Mouse (Mus musculus): ENCODE results near the gene Gtf2i. TPM values are rescaled to one million over a fixed set of nuclear protein-coding genes. Genes with fewer than 3 reads are reported as not detected.
A peak's percentile ranks its signal among the peaks of the same experiment; 100 is the strongest.

Gene Gtf2i
- polyA plus RNA-seq, 2 experiments from 2014 or later = 71.1 to 90.5 TPM

DNA sequence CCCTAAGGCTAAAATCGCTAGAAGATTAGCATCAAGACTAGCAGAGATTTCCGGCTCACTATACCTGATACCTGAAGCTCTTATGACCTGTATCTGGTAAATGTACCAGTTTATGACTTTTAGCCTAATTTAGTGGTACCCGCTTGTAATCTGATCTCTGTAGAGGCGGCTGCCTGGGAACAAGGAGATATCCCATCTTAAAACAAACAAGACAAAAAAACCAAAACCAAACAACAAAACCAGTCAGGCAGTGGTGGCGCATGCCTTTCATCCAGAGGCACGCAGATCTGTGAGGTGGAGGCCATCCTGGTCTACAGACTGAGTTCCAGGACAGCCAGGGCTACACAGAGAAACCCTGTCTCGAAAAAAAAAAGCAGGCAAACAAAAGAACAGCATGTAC lies 7.1 kb upstream of the Gtf2i start:
- ATAC-seq = no peak

DNA sequence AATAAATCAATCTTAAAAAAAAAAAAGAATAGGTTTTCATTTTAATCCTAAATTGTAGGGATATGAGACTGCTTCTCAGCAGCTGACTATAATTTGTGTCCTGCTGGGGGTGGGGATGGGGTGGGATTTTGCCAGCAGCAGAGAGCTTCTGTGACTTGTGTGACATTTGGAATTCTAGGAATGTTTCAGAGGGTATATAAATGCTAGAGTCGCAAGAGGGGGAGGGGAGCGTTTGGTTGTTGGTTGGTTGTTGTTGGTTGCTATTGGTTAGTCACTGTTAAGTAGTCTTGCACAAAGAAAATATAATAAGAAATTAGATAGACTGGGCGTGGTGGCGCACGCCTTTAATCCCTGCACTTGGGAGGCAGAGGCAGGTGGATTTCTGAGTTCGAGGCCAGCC lies 4.3 kb upstream of the Gtf2i start:
- ATAC-seq = no peak

DNA sequence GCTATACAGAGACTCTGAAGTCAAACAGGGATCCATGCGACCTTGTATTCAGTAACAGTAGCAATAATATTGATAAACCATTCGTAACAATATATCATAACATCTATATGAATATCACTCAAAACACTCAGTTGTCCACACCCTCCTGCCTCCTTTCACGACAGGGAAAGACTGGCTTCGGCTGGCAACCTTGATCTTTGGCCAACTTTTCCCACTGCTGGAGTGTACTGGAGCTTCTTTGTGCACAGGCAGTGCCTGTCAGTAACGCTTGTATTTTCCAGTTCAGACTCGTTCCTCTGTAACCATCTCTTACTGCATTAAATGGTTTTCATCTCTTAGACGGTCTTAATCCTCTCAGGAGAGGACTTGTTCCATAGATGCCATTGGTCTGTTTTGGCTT lies 2.2 kb upstream of the Gtf2i start:
- no peak for ATAC-seq

DNA sequence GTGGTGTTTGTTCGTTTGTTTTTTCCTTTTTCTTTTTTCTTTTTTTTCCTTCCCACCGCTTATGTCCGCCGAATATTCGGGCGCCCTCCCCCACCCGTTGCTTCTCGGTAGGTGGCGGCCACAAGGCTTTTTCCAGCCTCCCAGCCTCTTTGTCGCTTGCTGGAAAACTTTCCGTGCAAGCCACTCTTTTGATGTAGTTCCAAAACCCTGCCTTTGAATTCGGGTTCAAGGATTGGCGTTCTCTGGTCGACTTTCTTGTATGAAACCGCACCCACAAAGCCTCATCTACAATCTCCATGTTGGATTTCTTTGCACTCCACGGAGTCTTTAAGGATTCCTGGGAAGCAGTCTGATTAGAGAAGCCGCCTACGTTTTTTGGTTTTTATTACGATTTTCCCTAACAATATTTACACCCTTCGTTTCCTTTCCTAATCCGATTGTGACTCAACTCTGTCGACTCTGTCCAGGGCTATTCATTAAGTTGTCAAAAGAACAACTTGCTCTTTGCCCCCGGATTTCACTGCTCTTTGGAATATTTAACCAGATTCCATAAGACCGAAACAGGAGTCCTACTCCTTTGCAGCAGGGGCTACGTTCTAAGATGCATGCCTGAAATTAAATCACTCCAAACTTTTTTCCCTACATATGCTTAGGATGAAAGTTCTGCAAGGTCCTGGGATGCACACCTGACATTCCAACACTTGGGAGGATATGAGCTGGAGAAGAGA lies 1.2 kb upstream of the Gtf2i start:
- no peak for ATAC-seq

DNA sequence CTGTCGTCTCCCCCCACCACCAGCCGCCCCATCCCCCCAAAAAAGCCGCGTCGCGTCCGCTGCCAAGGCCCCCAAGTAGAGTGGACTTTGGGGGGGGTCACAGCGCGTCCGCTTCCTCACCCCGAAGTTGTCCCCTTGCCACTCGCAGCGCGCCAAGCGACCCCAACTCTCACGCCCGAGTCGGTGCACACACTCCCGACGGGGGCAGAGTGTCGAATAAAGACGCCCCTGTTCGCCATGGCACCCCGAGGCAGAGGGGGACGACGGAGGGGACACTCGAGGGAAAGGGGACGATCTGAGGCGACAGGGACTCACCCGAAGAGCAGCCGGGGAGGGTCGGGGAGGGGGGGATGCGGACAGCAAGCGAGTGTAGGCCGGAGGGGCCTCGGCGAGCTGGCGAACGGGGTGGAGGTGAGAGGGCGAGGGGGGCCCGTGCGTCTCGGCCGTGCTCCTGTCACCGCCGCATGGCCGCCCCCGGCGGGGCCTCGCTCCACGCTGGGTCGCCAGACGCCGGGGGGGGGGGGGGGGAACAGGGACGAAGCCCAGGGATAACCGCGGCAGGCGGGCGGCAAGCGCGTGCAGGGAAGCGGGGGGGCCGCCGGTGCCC lies 389 bp downstream of the Gtf2i start:
- no peak for ATAC-seq

DNA sequence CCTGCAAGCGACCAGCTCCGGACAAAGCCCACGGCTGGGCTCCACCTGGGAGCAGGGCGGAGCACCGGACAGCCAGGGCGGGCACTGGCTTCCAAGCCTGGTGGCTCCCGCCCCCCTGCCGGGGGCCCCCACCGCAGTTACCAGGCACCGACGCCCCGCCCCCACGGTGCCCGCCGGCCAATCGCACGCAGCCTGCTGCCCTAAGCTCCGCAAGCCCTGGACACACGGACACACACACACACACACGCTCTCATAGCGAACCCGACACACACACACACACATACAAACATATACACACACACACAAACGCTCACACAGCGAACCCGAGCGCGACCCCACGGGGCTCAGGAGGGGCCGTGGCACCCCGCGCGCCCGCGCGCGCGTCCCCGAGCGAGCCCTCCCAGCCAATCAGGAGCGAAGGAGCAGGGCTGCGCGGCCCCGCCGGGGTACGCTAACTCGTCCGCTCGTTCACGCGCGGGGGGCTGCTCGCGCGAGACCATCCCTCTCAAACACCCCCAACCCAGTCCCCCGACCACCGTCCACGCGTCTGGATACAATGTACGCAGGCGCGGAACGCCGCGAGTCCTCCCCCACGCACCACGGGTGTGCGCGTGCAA lies 1.0 kb downstream of the Gtf2i start:
- ATAC-seq = peak; percentile 52

DNA sequence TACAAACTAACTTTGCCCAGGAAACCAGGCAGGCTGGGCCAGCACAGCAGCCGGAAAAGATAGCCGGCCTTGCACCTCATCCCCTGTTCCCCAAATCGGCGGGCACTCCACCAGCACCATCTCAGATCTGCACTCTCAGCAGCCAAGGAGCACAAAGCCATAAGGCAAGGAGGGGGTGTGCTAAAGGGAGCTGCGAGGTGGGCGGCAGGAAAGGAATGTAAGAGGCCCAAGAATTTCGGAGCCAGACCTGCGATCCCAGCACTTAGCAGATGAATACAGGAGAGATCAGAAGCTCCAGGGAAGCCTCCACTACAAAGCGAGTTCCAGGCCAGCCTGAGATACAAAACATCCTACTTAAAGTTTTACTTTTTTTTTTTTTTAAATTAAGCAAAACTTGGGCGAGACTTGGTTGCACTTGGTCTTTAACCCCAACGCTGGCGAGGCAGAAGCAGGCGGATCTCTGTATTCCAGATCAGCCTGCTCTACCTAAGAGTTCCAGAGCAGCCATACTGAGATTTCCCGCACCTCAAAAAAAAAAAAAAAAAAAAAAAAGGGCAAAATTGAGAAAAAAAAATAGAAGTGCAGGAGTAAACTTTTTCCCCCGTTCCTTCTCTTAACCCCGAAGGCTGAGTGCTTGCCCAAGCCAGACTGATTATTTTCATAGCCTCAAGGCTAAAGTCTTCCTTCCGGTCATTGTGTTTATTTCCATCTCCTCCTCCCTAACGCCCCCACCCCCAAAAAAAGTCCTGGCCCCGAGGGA lies 1.7 kb downstream of the Gtf2i start:
- no peak for ATAC-seq

DNA sequence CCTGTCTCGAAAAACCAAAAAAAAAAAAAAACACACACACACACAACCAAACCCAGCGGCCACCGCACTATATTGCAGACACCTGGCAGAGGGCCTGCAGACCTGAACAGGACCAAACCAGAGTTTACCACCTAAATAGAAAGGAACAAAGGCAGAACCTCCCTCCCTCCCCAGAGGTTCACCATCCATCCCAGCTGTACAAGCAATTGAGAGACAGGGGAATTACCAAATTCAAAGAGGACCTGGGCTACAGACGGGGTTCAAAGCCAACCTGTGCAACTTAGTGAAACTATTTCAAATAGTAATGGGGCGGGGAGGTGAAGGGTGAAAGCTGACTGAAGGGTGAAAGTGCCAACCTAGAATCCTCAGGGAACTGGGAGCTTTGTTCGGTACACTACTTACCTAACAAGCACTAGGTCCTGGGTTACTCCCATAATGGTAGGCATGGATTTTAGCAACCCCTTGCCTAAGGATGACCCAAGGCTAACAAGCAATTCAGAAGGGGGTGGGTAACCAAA lies 2.6 kb downstream of the Gtf2i start:
- no peak for ATAC-seq

DNA sequence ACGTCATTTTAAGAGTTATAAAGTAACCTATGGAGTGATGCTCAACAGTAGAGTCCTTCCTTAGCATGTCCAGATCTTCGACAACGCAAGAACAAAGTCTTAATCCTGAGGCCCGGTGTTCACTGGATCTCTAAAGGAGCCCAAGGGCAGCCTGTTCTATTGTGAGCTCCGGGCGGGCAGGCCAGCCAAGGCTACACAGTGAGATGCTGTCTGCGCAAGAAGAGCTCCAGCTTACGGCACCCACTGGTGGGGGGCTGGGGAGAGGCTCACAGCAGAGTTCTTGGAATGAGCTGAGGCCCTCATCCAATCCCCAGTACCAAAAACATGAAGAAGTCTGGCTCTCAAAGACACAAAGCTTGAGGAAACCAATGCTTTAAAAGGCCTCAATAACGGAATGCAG lies 4.4 kb downstream of the Gtf2i start:
- no peak for ATAC-seq

DNA sequence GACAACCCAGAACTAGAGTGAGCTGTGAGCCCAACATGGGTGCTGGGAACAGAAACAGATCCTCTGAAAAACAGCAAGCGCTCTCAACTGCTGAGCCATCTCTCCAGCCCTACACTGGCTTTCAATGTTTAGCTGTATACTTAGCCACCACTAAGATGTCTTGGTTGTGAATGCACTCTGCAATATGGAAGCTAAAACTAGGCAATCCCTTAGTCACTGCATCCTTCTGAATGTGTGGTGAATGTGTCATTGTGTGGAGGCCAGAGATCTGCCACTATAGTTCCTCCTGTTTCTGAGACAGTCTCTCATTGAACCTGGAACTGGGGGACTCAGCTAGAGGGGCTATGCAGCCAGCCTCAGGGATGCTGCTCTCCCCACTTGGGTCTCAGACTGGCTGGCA lies 5.2 kb downstream of the Gtf2i start:
- no peak for ATAC-seq

DNA sequence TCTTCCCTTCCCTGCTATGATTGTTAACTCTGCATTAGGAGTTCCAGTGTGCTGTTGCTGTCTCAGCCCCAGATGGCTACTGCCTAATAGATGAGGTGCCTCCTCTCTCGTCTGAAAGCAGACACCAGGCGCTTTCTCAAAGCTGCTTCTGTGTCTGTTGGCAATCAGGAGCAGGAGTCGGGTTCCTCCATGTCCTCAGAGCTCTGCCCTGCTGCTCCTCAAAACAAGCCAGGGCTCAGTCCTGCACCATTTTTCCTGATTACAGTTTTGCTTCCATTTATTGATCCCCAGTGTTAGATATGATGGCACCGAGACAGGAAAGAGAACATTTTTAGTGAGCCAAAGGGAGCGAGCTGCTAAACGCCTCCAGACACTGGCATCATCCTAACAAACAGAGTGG lies 9.9 kb downstream of the Gtf2i start:
- ATAC-seq = no peak

DNA sequence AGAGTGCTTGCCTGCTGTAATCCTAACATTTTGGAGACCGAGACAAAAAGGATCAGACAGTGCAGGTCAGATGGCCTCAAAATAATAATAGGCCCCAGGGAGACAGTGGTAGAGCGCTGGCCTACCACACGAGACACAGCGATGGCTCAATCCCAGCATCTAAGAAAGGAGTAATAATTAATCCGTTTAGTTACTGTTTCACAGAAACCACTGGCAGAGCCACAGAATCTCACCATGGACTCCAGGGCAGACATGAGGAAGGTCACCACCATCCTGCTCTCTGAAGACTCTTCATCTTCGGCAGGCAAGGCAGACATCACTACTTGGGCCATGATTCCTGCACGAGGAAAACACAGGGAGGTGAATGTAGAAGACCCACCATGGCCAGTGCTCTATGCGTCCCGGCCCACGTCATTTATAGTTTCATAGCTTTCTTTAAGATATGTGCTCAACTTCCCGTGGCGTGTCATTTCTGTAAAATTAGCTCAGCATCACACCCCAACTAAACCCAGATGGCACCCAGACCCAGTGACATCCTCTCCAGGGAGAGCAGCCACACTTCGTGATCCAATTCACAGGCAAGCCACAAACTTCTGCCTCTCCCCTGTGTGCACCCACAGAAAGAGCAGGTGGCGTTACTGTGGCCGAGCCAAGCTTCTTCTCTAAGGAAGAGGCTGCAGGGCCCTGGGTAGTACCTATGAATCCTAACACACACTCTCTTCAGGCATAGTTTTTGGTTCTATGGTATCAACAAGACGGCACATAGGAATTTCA lies 19.1 kb downstream of the Gtf2i start:
- ATAC-seq = no peak

DNA sequence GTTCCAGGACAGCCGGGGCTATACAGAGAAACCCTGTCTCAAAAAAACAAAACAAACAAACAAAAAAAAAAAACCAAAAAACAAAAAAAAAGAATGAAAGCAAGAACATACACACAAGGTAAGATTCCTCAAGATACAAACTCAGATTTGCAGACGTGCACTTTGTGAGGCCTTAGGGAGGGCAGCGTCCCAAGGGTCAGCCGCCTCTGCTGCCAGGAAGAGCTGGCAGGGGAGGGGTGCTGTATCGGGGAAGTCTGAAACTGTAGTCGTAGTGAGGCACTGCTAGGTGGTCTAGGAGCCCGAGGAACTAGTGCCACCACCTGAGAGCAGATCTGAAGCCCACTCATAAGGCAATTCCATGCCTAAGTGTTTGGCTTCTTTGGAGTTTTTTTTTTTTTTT lies 20.0 kb downstream of the Gtf2i start:
- ATAC-seq = no peak

DNA sequence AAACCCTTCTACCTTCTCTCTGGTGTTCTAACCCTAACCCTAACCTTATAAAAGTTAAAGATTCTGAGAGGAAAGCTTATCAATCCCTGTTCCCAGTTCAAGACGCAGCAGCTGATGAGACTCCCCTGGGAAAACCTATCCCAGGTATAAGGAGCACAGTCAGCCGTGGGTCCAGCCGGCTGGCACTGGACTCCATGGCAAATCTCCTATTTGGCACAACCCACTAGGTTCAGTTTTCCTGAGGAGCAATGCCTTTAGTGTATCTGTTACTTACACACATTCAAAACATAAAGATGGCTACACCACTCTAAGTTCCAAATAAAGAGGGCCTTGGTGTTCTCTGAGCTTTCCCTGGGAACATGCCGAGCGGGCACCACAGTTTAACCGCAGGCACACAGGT lies 23.5 kb downstream of the Gtf2i start:
- no peak for ATAC-seq

DNA sequence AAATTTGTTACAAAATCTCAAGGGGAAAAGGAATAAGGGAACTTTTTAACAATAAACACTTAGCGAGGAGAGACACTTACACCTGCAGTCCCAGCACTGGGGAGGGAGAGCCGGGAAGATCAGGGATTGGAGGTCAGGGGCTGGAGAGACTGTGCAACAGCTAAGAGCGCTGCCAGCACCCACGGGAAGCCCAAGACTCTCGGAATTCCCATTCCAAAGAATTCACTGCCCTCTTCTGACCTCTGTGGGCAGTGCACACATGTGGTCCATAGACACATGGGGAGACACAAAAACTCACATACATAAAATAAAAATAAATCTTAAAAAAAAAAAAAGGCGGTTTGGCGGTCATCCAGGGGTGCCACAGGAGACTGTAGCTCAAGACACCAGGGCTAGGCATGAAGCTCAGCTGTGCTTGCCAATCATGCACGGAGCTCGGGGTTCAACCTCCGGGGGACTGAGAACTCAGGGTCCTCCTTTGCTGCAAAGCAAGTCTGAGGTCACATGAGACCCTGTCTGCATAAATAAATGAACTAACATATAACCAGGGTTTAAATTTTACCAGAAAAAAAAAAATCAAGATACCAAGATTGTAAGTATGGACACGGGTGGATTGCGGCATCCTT lies 24.5 kb downstream of the Gtf2i start:
- no peak for ATAC-seq

DNA sequence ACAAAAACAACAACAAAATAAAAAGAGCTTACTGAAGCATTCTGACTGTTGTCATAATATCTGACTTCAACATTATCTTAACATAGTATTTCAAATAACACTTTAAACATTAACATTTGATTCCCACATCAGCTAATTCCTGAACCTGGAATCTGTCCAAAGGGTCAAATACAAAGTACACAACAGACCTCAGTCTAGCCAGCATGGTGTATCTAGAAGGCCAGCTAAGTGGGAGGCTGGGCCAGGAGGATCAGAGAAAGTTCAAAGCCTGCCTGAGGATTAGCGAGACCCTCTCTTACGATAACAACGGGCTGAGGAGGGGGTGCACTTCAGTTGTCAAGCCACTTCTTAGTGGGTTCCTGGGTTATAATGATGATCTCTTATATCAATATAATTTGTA lies 26.5 kb downstream of the Gtf2i start:
- ATAC-seq = no peak

DNA sequence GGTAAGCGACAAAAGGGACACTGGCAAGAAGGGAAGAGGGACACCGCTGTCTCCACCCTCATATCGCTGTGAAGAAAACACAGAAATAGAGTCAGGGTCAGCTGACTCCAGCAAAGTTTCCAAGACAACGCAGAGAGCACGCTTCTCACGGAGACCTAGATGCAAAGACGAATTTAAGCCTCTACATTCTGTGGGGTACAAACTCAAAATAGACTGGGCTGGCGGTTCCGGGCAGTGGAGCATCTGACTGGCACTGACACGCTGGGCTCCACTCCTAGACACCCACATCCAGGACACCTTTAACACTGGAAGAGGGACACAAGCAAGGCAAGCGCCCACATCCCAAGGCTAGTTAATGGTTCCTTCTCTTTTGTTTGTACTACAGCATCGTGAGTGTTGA lies 29.6 kb downstream of the Gtf2i start:
- ATAC-seq = no peak

DNA sequence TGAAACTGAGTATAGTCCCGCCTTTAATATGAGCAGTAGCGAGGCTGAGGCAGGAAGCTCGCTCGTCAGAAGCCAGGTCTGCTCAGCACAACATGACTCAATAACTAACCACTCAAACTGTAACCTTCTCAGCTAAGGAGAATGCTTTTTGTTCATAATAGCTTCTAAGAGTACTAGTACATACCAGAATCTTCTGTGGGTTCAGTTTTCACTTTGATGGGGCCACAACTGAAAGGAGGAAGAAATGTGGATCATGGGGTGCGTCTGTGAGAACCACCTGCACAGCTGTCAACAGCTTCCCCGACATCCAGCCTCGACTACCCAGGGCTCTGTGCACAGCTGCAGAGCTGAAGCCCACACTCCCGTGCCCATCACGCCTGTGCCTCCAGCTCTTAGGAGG lies 32.0 kb downstream of the Gtf2i start:
- peak; percentile 94 for ATAC-seq

DNA sequence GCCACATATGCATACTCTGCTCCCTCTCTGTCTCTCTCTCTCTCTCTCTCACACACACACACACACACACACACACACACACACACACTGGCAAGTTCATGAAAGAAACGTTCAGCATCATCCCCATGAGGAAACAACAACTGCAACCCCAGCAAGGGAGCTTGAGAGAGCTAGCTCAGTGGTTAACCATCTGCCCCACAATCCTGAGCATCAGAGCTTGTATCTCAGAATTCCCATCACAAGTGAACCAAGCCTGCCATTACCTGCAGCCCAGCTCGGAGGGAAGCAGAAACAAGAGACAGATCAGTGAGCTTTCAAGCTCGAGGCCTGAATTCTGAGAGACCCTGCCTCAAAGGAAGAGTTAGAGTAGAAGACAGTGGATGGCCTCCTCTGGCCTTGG lies 32.5 kb downstream of the Gtf2i start:
- no peak for ATAC-seq

DNA sequence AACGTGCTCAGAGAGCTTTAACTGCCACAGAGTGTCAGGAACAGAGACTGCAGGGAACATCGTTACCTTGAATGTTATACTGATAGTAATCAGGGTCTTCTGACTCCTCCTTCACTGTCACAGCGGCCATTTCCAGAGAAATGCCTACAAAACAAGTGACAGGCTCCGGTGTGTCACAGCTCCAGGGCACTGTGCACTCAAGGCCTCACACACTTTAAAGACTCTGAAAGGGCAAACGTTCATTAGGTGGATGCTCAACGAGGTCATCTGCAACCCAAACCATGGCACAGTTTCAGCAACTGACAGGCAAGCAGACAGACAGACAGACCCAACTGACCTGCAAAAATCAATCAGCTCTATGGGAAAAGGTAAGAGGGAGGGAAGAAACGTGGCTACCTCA lies 35.2 kb downstream of the Gtf2i start:
- ATAC-seq = no peak

DNA sequence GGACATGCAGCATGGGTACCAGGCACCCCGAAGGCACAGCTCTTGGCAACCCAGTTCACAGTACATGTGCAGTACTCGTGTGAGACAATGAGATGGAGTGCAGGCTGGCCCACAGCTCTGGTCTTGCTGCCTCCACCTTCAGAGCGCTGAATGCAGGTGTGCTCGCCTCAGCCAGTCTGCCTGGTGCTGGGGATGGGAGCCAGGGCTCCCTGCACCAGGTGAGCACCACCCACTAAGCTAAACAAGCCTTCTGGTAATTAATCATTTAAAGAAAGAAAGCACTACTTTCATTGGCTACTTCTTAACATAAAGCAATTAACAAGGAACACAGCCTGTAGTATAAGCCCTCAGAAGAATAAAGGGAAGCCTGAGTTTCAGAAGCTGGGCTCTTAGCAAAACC lies 37.5 kb downstream of the Gtf2i start:
- ATAC-seq = no peak

DNA sequence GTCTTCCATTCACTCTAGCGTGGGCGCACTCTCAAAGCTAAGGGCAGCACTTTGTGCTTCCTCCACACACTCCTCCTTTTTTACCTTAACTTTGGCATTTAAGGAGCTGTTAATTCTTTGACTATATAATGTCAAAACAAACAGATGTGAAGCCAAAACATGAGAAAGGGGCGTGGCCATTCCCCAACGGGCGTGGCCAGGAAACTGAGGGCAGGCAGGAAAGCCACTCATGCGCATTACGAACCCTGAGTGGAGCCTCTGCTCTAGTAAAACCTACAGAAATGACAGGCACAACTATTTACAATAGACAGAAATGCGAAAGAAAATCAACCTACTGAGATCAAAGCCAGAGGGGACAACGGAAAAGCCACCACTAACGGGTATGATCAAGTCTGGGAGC lies 39.0 kb downstream of the Gtf2i start:
- peak; percentile 58 for ATAC-seq

All from activated CD4-positive, CD25-positive, alpha-beta regulatory T cell, adult 4 months (primary cell).